Mouse (Mus musculus): Measurements from ENCODE around the gene Macrod2. TPM values are rescaled to one million over a fixed set of nuclear protein-coding genes. Genes with fewer than 3 reads are reported as not detected.
A peak's percentile ranks its signal among the peaks of the same experiment; 100 is the strongest.

Gene Macrod2
- polyA plus RNA-seq, 1 experiment from 2014 or later = 22.7 TPM

DNA sequence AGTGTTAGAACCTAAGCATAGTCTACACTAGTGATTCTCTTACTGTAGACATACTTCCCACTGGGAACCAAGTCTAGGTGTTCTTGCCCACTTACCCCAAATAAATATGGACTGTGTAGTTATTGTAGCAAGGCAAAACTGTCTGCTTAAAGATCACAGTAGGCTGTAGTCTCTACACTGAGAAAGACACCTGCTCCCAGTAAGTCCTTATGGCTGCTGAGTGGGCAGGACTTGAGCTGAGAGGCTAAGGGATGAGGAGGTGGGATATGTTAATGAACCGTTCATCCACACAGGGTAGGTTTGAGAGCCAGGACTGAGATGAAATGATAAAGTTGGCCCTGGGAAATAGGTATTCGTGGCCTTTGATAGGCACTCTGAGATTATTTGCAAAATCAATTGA is 1869.6 kb downstream of the Macrod2 start:
- ATAC-seq (no peak), DNase-seq (ENCODE audit: low spot score) (no peak)
- Histone ChIP-seq H3K9me3 (ENCODE audit: low read length) (no peaks in the 10 kb centered on the region), H3K4me1 (ENCODE audit: insufficient read depth, low read depth, low read length) (no peaks in the 10 kb centered on the region), H3K9ac (replicated peaks; ENCODE audit: low read depth) (no peak overlapping the region), H3K4me3 (ENCODE audit: low read depth, low read length) (no peak overlapping the region), H3K27ac (ENCODE audit: low read length) (no peak overlapping the region), H3K36me3 (ENCODE audit: insufficient read depth, low read length) (no peaks in the 10 kb centered on the region), H3K27me3 (replicated peaks; ENCODE audit: insufficient read depth, low read length) (no peaks in the 10 kb centered on the region), H3K4me2 (replicated peaks; ENCODE audit: low read depth, low read length) (no peak overlapping the region)
- no peak for TF ChIP-seq CTCF (IDR thresholded peaks at IDR 0.05)
- TF ChIP-seq EP300 (IDR thresholded peaks at IDR 0.05) = no peak
- WGBS = 80% methylated on average over 2 of the region's 2 CpGs

DNA sequence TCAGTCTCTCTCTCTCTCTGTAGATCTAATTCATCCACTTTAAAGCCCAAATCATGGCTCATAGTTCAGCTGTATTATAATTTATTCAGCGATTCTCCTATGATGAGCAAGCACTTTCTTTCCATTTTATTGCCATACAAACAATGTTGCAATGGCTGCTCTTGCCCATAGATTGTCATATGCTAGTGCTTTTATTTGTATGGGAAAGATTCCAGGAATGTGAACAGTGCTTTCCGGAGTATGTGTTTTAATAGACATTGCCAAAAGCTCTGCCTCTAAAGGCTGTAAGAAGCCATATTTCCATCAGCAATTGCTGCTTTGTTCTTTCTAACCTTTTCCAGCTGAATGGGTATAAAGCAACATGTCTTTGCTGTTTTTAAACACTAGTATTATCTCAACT is 1872.7 kb downstream of the Macrod2 start:
- Histone ChIP-seq H3K36me3 (ENCODE audit: insufficient read depth, low read length) (no peaks in the 10 kb centered on the region), H3K4me1 (ENCODE audit: insufficient read depth, low read depth, low read length) (no peaks in the 10 kb centered on the region), H3K27ac (ENCODE audit: low read length) (no peak overlapping the region), H3K27me3 (replicated peaks; ENCODE audit: insufficient read depth, low read length) (no peaks in the 10 kb centered on the region), H3K9ac (replicated peaks; ENCODE audit: low read depth) (no peak overlapping the region), H3K4me3 (ENCODE audit: low read depth, low read length) (no peak overlapping the region), H3K9me3 (ENCODE audit: low read length) (no peaks in the 10 kb centered on the region), H3K4me2 (replicated peaks; ENCODE audit: low read depth, low read length) (no peak overlapping the region)
- TF ChIP-seq EP300 (IDR thresholded peaks at IDR 0.05) (no peak), CTCF (IDR thresholded peaks at IDR 0.05) (no peak)
- 43% methylated on average over 2 of the region's 2 CpGs for WGBS
- DNase-seq (ENCODE audit: low spot score) (peak; percentile 71), ATAC-seq (no peak)

GRCm38 (mm10) chr2:142286761-142287160 is 1891.7 kb downstream of the Macrod2 start:
- Histone ChIP-seq H3K9ac (replicated peaks; ENCODE audit: low read depth) (no peak overlapping the region), H3K4me2 (replicated peaks; ENCODE audit: low read depth, low read length) (no peak overlapping the region), H3K4me3 (ENCODE audit: low read depth, low read length) (no peak overlapping the region), H3K27me3 (replicated peaks; ENCODE audit: insufficient read depth, low read length) (no peaks in the 10 kb centered on the region), H3K36me3 (ENCODE audit: insufficient read depth, low read length) (no peaks in the 10 kb centered on the region), H3K9me3 (ENCODE audit: low read length) (no peaks in the 10 kb centered on the region), H3K27ac (ENCODE audit: low read length) (no peak overlapping the region), H3K4me1 (ENCODE audit: insufficient read depth, low read depth, low read length) (no peaks in the 10 kb centered on the region)
- DNase-seq (ENCODE audit: low spot score) (no peak), ATAC-seq (no peak)
- WGBS = 46% methylated on average over 1 of the region's 1 CpGs
- TF ChIP-seq CTCF (IDR thresholded peaks at IDR 0.05) = no peak
- no peak for TF ChIP-seq EP300 (IDR thresholded peaks at IDR 0.05)

GRCm38 (mm10) chr2:142294831-142295230 is 1899.7 kb downstream of the Macrod2 start:
- H3K27ac ChIP-seq (ENCODE audit: low read length) = no peak overlapping the region
- ATAC-seq = no peak
- H3K4me2 ChIP-seq (replicated peaks; ENCODE audit: low read depth, low read length) = no peak overlapping the region
- no peaks in the 10 kb centered on the region for H3K9me3 ChIP-seq (ENCODE audit: low read length)
- no peaks in the 10 kb centered on the region for H3K36me3 ChIP-seq (ENCODE audit: insufficient read depth, low read length)
- H3K4me3 ChIP-seq (ENCODE audit: low read depth, low read length) = no peak overlapping the region
- no peaks in the 10 kb centered on the region for H3K27me3 ChIP-seq (replicated peaks; ENCODE audit: insufficient read depth, low read length)
- WGBS = 78% methylated on average over 4 of the region's 4 CpGs
- no peaks in the 10 kb centered on the region for H3K4me1 ChIP-seq (ENCODE audit: insufficient read depth, low read depth, low read length)
- no peak overlapping the region for H3K9ac ChIP-seq (replicated peaks; ENCODE audit: low read depth)
- no peak for TF ChIP-seq CTCF (IDR thresholded peaks at IDR 0.05)
- TF ChIP-seq EP300 (IDR thresholded peaks at IDR 0.05) = no peak
- DNase-seq (ENCODE audit: low spot score) = no peak

DNA sequence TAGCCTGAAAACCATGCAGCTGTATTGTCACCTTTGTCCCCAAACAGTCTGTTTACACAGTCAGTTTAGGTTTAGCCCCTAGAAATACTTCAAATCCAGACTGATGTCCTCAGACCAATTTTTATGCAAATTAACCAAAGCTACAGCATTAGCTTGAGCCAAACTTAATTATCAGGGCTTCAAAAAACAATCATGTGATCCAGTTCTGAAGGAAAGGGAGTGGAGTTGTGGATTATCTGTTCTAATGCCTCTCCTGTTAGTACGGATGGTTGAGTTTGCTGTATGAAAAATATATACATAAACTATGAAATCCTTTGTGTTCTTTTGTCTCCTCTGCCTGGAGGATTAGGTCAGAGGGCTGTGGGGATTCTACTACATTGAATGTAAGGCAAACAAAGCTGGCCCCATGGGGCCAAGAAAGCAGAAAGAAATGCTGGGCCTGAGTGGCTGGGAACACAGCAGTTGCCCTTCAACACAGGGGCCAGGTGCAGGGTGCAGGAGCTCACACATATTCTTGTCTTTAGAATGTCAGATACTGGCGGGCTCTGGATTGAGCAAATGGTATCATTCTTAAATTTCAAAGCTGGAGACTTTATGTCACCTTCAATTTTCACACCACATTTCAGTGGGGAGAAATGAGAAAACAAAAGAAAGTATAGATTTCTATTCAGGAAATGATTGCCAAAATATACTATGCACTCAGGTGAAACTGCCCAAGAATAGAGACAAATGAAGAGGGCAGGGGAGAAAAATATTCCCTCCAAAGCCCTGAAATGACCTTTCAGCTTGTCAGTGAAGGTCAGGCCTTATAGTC is 1908.2 kb downstream of the Macrod2 start:
- DNase-seq (ENCODE audit: low spot score) (no peak), ATAC-seq (no peak)
- Histone ChIP-seq H3K27me3 (replicated peaks; ENCODE audit: insufficient read depth, low read length) (no peaks in the 10 kb centered on the region), H3K4me1 (ENCODE audit: insufficient read depth, low read depth, low read length) (no peaks in the 10 kb centered on the region), H3K27ac (ENCODE audit: low read length) (no peak overlapping the region), H3K9me3 (ENCODE audit: low read length) (no peaks in the 10 kb centered on the region), H3K4me3 (ENCODE audit: low read depth, low read length) (no peak overlapping the region), H3K9ac (replicated peaks; ENCODE audit: low read depth) (no peak overlapping the region), H3K36me3 (ENCODE audit: insufficient read depth, low read length) (no peaks in the 10 kb centered on the region), H3K4me2 (replicated peaks; ENCODE audit: low read depth, low read length) (no peak overlapping the region)
- 36% methylated on average over 2 of the region's 2 CpGs for WGBS
- TF ChIP-seq EP300 (IDR thresholded peaks at IDR 0.05) (no peak), CTCF (IDR thresholded peaks at IDR 0.05) (no peak)

- no peaks in the 10 kb centered on the region for H3K27me3 ChIP-seq (replicated peaks; ENCODE audit: insufficient read depth, low read length)
- H3K9me3 ChIP-seq (ENCODE audit: low read length) = no peaks in the 10 kb centered on the region
- TF ChIP-seq EP300 (IDR thresholded peaks at IDR 0.05) = no peak
- H3K4me2 ChIP-seq (replicated peaks; ENCODE audit: low read depth, low read length) = no peak overlapping the region
- no peaks in the 10 kb centered on the region for H3K36me3 ChIP-seq (ENCODE audit: insufficient read depth, low read length)
- H3K4me1 ChIP-seq (ENCODE audit: insufficient read depth, low read depth, low read length) = no peaks in the 10 kb centered on the region
- H3K9ac ChIP-seq (replicated peaks; ENCODE audit: low read depth) = no peak overlapping the region
- no peak overlapping the region for H3K4me3 ChIP-seq (ENCODE audit: low read depth, low read length)
- DNase-seq (ENCODE audit: low spot score) (no peak), ATAC-seq (no peak)
- WGBS = 64% methylated on average over 2 of the region's 2 CpGs
- no peak overlapping the region for H3K27ac ChIP-seq (ENCODE audit: low read length)
These were observed 1908.7 kb downstream of the Macrod2 start for GRCm38 (mm10) chr2:142303912-142304182.

- no peaks in the 10 kb centered on the region for H3K9me3 ChIP-seq (ENCODE audit: low read length)
- H3K36me3 ChIP-seq (ENCODE audit: insufficient read depth, low read length) = no peaks in the 10 kb centered on the region
- no peak for DNase-seq (ENCODE audit: low spot score)
- no peak for ATAC-seq
- WGBS = 49% methylated on average over 3 of the region's 3 CpGs
- no peak overlapping the region for H3K4me2 ChIP-seq (replicated peaks; ENCODE audit: low read depth, low read length)
- H3K27me3 ChIP-seq (replicated peaks; ENCODE audit: insufficient read depth, low read length) = no peaks in the 10 kb centered on the region
- no peaks in the 10 kb centered on the region for H3K4me1 ChIP-seq (ENCODE audit: insufficient read depth, low read depth, low read length)
- H3K9ac ChIP-seq (replicated peaks; ENCODE audit: low read depth) = no peak overlapping the region
- no peak overlapping the region for H3K4me3 ChIP-seq (ENCODE audit: low read depth, low read length)
- no peak overlapping the region for H3K27ac ChIP-seq (ENCODE audit: low read length)
- TF ChIP-seq EP300 (IDR thresholded peaks at IDR 0.05) (no peak), CTCF (IDR thresholded peaks at IDR 0.05) (no peak)
These were observed 1928.0 kb downstream of the Macrod2 start for GRCm38 (mm10) chr2:142323158-142323557.

Data from lung, postnatal 0 days (tissue).